Mouse (Mus musculus) cerebellum, adult 9-10 months (tissue): ENCODE data around the gene Slc25a29.

Experiments used
- DNase-seq: peaks from one replicate; pipeline ENCODE4 v3.0.0; 2022

The Slc25a29 gene

DNA sequence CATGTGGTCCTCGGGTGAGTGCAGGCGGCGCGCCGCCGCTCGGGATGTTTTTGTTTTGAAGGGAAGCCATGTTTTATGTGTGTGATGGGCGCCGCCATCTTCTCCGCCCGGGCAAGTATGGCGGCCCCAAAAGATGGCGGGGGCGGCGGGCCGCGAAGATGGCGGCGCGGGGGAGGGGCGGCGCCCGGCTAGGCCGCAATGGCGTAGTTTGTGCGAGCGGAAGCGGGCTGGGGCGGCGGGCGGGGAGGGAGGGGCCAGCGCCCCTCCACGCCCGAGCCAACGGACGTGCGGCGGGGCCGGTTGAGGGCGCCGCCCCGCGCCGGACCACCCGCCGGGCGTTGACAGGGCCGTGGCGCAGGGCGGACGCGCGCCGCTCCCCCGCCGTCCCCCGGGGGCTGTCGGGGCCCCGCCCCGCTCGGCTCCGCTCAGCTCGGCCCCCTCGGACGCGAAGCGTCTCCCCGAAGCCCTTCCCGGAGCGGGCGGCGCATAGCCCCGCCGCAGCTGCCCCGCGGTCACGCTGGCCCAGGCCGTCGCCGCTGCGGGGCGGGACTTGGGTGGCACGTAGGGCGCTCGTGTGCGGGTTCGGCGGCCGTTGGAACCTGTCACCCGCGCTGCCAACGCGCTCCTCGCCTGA lies 41.5 kb downstream of the Slc25a29 start:
- DNase-seq = peak; percentile 83

DNA sequence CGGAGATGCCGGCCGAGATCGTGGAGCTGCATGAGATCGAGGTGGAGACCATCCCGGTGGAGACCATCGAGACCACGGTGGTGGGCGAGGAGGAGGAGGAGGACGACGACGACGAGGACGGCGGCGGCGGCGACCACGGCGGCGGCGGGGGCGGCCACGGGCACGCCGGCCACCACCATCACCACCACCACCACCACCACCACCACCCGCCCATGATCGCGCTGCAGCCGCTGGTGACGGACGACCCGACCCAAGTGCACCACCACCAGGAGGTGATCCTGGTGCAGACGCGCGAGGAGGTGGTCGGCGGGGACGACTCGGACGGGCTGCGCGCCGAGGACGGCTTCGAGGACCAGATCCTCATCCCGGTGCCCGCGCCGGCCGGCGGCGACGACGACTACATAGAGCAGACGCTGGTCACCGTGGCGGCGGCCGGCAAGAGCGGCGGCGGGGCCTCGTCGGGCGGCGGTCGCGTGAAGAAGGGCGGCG lies 42.2 kb downstream of the Slc25a29 start:
- peak; percentile 65 for DNase-seq

- DNase-seq = peak; percentile 98
Measured at GRCm38 (mm10) chr12:108792546-108793452, 42.9 kb downstream of the Slc25a29 start, which contains the start of gene Yy1. TSS of gene Yy1 (plus strand) at chr12:108792973.

DNA sequence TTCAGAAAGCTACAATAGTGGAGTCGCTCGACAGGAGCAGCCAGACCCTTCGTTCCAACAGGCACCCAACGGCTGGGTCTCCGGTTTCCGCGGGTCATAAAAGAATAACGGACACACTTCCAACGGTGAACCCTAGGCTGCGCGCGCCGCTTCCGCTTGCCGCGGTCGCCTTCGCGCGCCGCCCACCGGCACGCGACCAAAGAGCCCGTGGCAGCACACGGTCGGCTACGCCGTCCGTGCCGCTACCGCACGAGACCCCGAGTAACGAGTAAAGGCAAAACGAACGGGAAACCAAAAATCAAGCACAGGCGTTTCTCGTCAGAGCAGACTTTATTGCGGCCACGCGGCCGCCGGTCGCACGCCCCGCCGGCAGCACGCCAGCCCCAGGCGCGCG lies 43.5 kb downstream of the Slc25a29 start:
- DNase-seq = peak; percentile 82

GRCm38 (mm10) chr12:108787329-108787728 lies 48.4 kb downstream of the Slc25a29 start:
- DNase-seq = peak; percentile 3

GRCm38 (mm10) chr12:108785161-108785560 lies 50.5 kb downstream of the Slc25a29 start:
- no peak for DNase-seq

GRCm38 (mm10) chr12:108780108-108780877 lies 55.4 kb downstream of the Slc25a29 start:
- no peak for DNase-seq
